Mouse (Mus musculus) liver, adult 2 months (tissue): ENCODE data around the gene Olfr149. TPM values are rescaled to one million over a fixed set of nuclear protein-coding genes. Genes with fewer than 3 reads are reported as not detected.

Experiments used
- DNase-seq: peaks from one replicate; pipeline ENCODE4 v3.0.0-alpha.2; 2011; ENCODE audit warnings: low read depth, low spot score; ENCODE audit errors: extremely low read depth
- H3K27ac ChIP-seq: fragments of 200-500 bp; replicated peaks from 2 replicates; pipeline ENCODE4 v1.5.1; 2012; ENCODE audit warnings: low read depth, mild to moderate bottlenecking, control low read depth, inconsistent platforms, low read length; ENCODE audit not compliant: insufficient read depth
- H3K27me3 ChIP-seq: fragments of 200-500 bp; 2 replicates; pipeline ENCODE4 v1.6.1; 2012; ENCODE audit warnings: mild to moderate bottlenecking, moderate library complexity, low read length, inconsistent platforms; ENCODE audit not compliant: control insufficient read depth, insufficient read depth
- H3K36me3 ChIP-seq: fragments of 200-500 bp; 2 replicates; pipeline ENCODE4 v1.6.1; 2012; ENCODE audit warnings: low read length, inconsistent platforms; ENCODE audit not compliant: control insufficient read depth, insufficient read depth
- H3K4me1 ChIP-seq: fragments of 200-500 bp; 2 replicates; pipeline ENCODE4 v1.6.1; 2011; ENCODE audit warnings: low read length; ENCODE audit not compliant: control insufficient read depth, insufficient read depth
- H3K4me3 ChIP-seq: fragments of 200-500 bp; 2 replicates; pipeline ENCODE4 v1.5.1; 2011; ENCODE audit warnings: low read depth, mild to moderate bottlenecking, control low read depth, low read length, moderate library complexity; ENCODE audit not compliant: insufficient read depth
- H3K79me2 ChIP-seq: fragments of 200-500 bp; 2 replicates; pipeline ENCODE4 v1.6.1; 2012; ENCODE audit warnings: inconsistent platforms, mild to moderate bottlenecking, low read length, moderate library complexity; ENCODE audit not compliant: control insufficient read depth, insufficient read depth
- H3K9ac ChIP-seq: fragments of 200-500 bp; 2 replicates; pipeline ENCODE4 v1.6.1; 2012; ENCODE audit warnings: low read depth, mild to moderate bottlenecking, control low read depth, inconsistent platforms, low read length
- CTCF ChIP-seq: fragments of 200-500 bp; IDR thresholded peaks from 2 replicates; pipeline ENCODE4 v1.5.1; 2011; ENCODE audit warnings: low read depth, low read length, control low read depth
- POLR2A ChIP-seq: fragments of 200-500 bp; IDR thresholded peaks from 2 replicates; pipeline ENCODE4 v1.6.1; 2011; ENCODE audit warnings: low read length, control low read depth; ENCODE audit not compliant: insufficient read depth; ENCODE audit errors: extremely low read depth
- WGBS: fragments of 180-500 bp; shearing (Covaris S2); methylation state at CpG from one replicate; pipeline ENCODE4 v1.1.7; 2018; 5-methylcytosine and 5-hydroxymethylcytosine counted together
- polyA plus RNA-seq: library from polyadenylated mRNA; depleted of rRNA; stranded (reverse); fragments of >200 nt; gene quantifications from 2 replicates; pipeline ENCODE4 v1.2.3, GENCODE M21; 2012; rRNA removed
- total RNA-seq: library from RNA; depleted of rRNA; stranded (reverse); fragments of >200 nt; gene quantifications from 2 replicates; pipeline ENCODE4 v1.2.3, GENCODE M21; 2014; rRNA removed

Gene Olfr149
- not detected in 2 replicates for total RNA-seq
- not detected in 2 replicates for polyA plus RNA-seq

DNA sequence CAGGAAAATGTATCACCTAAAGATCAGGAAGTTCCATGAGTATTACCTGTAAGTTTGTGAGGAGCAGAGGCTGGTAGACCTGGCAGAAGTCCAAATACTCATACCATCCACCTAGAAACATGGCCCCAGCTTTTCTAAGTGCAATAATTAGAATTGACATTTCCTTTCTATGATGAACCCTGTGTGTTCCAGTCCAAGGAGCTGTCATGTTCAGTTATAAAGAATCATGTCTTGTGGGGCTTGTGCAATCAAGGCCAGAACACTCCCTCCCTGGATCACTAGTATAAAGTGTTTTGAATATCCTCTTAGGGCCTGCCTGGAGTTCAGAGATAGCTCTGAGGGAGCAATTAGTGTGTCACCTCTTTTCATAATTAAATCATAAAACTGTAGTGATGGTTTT is at the start of gene Olfr149:
Gene Olfr149, minus strand, starts transcription at position 101 of the 400 bp plus-strand sequence.
- TF ChIP-seq POLR2A, result no peak
- TF ChIP-seq CTCF, result no peak
- Histone ChIP-seq H3K27me3 (no peaks in the 10 kb centered on the region), H3K9ac (no peak within 1 kb of the TSS), H3K4me1 (no peaks in the 10 kb centered on the region), H3K4me3 (no peak within 1 kb of the TSS), H3K27ac (no peak within 1 kb of the TSS), H3K36me3 (no peaks in the 10 kb centered on the region), H3K79me2 (no peaks in the 10 kb centered on the region)
- no peak for DNase-seq

- no peak overlapping the region for H3K9ac ChIP-seq
- TF ChIP-seq POLR2A, result no peak
- TF ChIP-seq CTCF, result no peak
- no peaks in the 10 kb centered on the region for H3K27me3 ChIP-seq
- H3K4me3 ChIP-seq, result no peak overlapping the region
- DNase-seq, result no peak
- H3K4me1 ChIP-seq, result no peaks in the 10 kb centered on the region
- H3K36me3 ChIP-seq, result no peaks in the 10 kb centered on the region
- H3K27ac ChIP-seq, result no peak overlapping the region
- 81% methylated on average over 1 of the region's 1 CpGs for WGBS
- H3K79me2 ChIP-seq, result no peaks in the 10 kb centered on the region
These were observed 39.5 kb upstream of the Olfr149 start for GRCm38 (mm10) chr9:39746428-39746827.

DNA sequence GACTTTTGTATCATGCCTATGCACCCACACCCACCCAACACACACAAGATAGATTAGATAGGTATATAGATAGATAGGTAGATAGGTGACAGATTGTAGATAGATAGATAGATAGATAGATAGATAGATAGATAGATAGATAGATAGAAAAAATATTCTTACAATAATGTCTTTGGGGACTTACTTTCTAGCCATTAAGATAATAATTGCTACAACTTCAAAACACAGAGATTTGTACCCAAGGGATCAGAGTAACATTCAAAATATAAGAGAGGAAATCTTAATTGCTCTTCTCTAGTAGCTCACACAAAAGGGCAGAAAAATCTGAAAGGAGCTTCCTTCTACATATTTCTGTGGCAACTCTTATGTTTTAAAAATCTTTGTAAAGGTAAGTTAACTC is 39.0 kb upstream of the Olfr149 start, which contains the start of gene Olfr967:
Gene Olfr967, plus strand, starts transcription at position 301 of the 400 bp plus-strand sequence.
- Histone ChIP-seq H3K9ac (no peak within 1 kb of the TSS), H3K27ac (no peak within 1 kb of the TSS), H3K4me3 (no peak within 1 kb of the TSS), H3K79me2 (no peaks in the 10 kb centered on the region), H3K4me1 (no peaks in the 10 kb centered on the region), H3K27me3 (no peaks in the 10 kb centered on the region), H3K36me3 (no peaks in the 10 kb centered on the region)
- no peak for DNase-seq
- TF ChIP-seq CTCF (no peak), POLR2A (no peak)

DNA sequence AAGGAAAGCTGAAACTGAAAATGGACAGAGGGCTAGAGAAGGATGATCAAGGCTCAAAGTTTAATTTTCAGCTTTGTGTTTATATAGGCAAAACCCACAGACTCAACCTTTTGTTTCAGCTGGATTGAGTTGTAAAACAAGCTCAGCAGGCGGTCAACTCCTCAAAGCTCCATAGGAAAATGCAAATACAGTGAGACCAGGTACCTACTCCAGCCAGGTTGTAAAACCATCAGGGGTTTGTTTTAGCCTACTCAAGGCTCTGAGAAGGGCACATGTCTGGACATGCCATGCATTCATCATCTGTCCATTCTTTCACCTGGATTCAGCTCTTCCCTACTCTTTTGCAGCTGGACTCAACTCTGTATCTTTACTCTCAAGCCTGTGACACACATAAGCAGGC is 33.8 kb upstream of the Olfr149 start:
- H3K4me1 ChIP-seq, result no peaks in the 10 kb centered on the region
- no peak overlapping the region for H3K9ac ChIP-seq
- no peak overlapping the region for H3K27ac ChIP-seq
- H3K36me3 ChIP-seq, result no peaks in the 10 kb centered on the region
- DNase-seq, result no peak
- no peak for TF ChIP-seq CTCF
- TF ChIP-seq POLR2A, result no peak
- no peak overlapping the region for H3K4me3 ChIP-seq
- 97% methylated on average over 1 of the region's 1 CpGs for WGBS
- no peaks in the 10 kb centered on the region for H3K27me3 ChIP-seq
- H3K79me2 ChIP-seq, result no peaks in the 10 kb centered on the region

GRCm38 (mm10) chr9:39730678-39731077 is 23.8 kb upstream of the Olfr149 start, which contains the start of gene Olfr150:
Gene Olfr150 (plus strand): TSS chr9:39730978.
- Histone ChIP-seq H3K27me3 (no peaks in the 10 kb centered on the region), H3K4me3 (no peak within 1 kb of the TSS), H3K9ac (no peak within 1 kb of the TSS), H3K27ac (no peak within 1 kb of the TSS), H3K79me2 (no peaks in the 10 kb centered on the region), H3K36me3 (no peaks in the 10 kb centered on the region), H3K4me1 (no peaks in the 10 kb centered on the region)
- DNase-seq, result no peak
- TF ChIP-seq CTCF, result no peak

DNA sequence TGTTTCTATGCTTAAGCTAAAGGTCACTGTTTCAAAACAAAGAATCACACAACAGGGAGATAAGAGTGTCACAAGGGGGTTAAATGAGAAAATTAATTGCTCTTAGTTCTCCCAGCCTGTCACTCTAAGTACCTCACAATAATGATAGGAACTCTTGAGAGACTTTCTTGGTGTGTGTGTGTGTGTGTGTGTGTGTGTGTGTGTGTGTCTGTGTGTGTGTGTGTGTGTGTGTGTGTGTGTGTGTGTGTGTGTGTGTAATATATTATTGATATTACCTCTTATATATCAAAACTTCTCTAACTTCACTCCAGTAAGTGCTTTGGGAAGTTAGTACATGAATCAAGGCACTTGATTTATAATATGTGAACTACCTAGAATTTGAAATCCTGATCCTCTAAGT is 4.1 kb upstream of the Olfr149 start, which contains the start of gene Olfr965:
Gene Olfr965, plus strand, starts transcription at position 301 of the 400 bp plus-strand sequence.
- Histone ChIP-seq H3K27ac (no peak within 1 kb of the TSS), H3K36me3 (no peaks in the 10 kb centered on the region), H3K4me1 (no peaks in the 10 kb centered on the region), H3K4me3 (no peak within 1 kb of the TSS), H3K79me2 (no peaks in the 10 kb centered on the region), H3K9ac (no peak within 1 kb of the TSS), H3K27me3 (no peaks in the 10 kb centered on the region)
- no peak for TF ChIP-seq POLR2A
- TF ChIP-seq CTCF, result no peak
- no peak for DNase-seq
